Mouse (Mus musculus) hindbrain, embryonic 10.5 days (tissue): ENCODE data around the gene Garnl3. TPM values are rescaled to one million over a fixed set of nuclear protein-coding genes. Genes with fewer than 3 reads are reported as not detected.

Source experiments
- DNase-seq: peaks from one replicate; pipeline ENCODE4 v3.0.0-alpha.2; 2017; ENCODE audit warnings: low spot score
- H3K27ac ChIP-seq: fragments of 300-500 bp; sonication (generic); 2 replicates; pipeline ENCODE4 v1.5.1; 2016; ENCODE audit warnings: mild to moderate bottlenecking, moderate library complexity
- H3K27me3 ChIP-seq: fragments of 300-500 bp; sonication (generic); 2 replicates; pipeline ENCODE4 v1.6.1; 2016; ENCODE audit warnings: mild to moderate bottlenecking; ENCODE audit not compliant: poor library complexity, insufficient read depth, severe bottlenecking
- H3K36me3 ChIP-seq: fragments of 300-500 bp; sonication (generic); 2 replicates; pipeline ENCODE4 v1.6.1; 2016; ENCODE audit warnings: mild to moderate bottlenecking, moderate library complexity
- H3K4me1 ChIP-seq: fragments of 300-500 bp; sonication (generic); replicated peaks from 2 replicates; pipeline ENCODE4 v1.6.1; 2016; ENCODE audit warnings: mild to moderate bottlenecking
- H3K4me3 ChIP-seq: fragments of 300-500 bp; sonication (generic); 2 replicates; pipeline ENCODE4 v1.5.1; 2016; ENCODE audit warnings: mild to moderate bottlenecking, moderate library complexity
- H3K9me3 ChIP-seq: fragments of 300-500 bp; sonication (generic); 2 replicates; pipeline ENCODE4 v1.6.1; 2016; ENCODE audit warnings: mild to moderate bottlenecking, moderate library complexity
- WGBS: fragments of 180-500 bp; shearing (Covaris S2); methylation state at CpG from one replicate; pipeline ENCODE4 v1.1.7; 2016; 5-methylcytosine and 5-hydroxymethylcytosine counted together
- polyA plus RNA-seq: library from polyadenylated mRNA; unstranded; fragments of >200 nt; fragmentation: Nextera tagmentation; extraction: Ambion mirVana; gene quantifications from 2 replicates; pipeline ENCODE4 v1.2.1, GENCODE M21; 2016

The Garnl3 gene
- polyA plus RNA-seq, result 9.6 and 14.5 TPM in 2 replicates

GRCm38 (mm10) chr2:33131500-33132092 lies at the start of gene Garnl3:
Gene Garnl3 (minus strand): TSS chr2:33131654.
- Histone ChIP-seq H3K27me3 (peaks cover 47% of the 10 kb centered on the region), H3K9me3 (no peaks in the 10 kb centered on the region), H3K4me3 (peak within 1 kb of the TSS; percentile 87), H3K36me3 (no peaks in the 10 kb centered on the region), H3K4me1 (peaks cover 34% of the 10 kb centered on the region), H3K27ac (peak within 1 kb of the TSS; percentile 87)
- no peak for DNase-seq
- under 1% methylated on average over 22 of the region's 22 CpGs for WGBS

GRCm38 (mm10) chr2:33179930-33180630 lies 48.6 kb upstream of the Garnl3 start:
- no peaks in the 10 kb centered on the region for H3K27me3 ChIP-seq
- 62% methylated on average over 16 of the region's 16 CpGs for WGBS
- no peaks in the 10 kb centered on the region for H3K9me3 ChIP-seq
- no peak overlapping the region for H3K4me3 ChIP-seq
- no peak for DNase-seq
- H3K27ac ChIP-seq, result 0 out of 2 replicates have a peak overlapping the region, but pooled peaks have one; percentile 16
- H3K4me1 ChIP-seq, result peaks cover 40% of the 10 kb centered on the region
- no peaks in the 10 kb centered on the region for H3K36me3 ChIP-seq

- DNase-seq, result no peak
- H3K27ac ChIP-seq, result peak overlapping the region; percentile 73
- no peak overlapping the region for H3K4me3 ChIP-seq
- WGBS, result 61% methylated on average over 14 of the region's 14 CpGs
- no peaks in the 10 kb centered on the region for H3K36me3 ChIP-seq
- H3K27me3 ChIP-seq, result no peaks in the 10 kb centered on the region
- H3K4me1 ChIP-seq, result peaks cover 39% of the 10 kb centered on the region
- H3K9me3 ChIP-seq, result no peaks in the 10 kb centered on the region
Measured at GRCm38 (mm10) chr2:33179171-33179929, 47.9 kb upstream of the Garnl3 start.

DNA sequence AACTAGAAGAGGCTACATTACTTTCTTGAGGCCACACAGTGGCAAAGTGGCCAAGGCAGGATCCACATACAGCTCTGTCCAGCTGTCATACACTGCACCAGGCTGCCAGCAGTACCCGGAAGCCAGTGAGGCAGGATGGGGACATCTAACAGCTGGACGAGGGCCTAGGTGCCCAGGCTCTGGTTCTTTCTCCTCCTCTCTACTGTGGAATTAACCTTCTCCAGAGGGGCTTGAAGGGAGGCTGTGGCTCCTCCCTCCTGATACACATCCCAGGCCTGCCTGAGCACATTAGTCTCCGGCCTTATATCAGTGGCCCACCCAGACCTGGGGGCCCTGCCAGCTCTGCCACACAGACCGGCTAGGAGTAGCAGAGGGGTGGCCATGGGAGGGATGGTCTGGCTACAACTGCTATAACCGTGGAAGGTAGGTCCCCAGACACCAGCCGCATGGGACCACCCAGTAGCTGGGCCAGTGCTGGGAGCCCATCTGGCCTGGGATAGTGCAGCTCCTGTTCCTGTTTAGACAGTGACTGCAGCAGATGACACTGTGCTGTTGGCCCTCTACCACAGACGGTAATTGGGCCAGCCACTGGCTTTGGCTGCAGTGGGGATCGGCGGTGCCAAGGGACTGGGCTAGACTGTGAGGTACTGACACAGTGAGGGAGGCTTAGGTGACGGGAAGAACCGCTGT lies 46.9 kb upstream of the Garnl3 start:
- WGBS, result 63% methylated on average over 11 of the region's 11 CpGs
- DNase-seq, result peak; percentile 17
- peak overlapping the region; percentile 45; the same call in 1 of the 2 replicates for H3K27ac ChIP-seq

DNA sequence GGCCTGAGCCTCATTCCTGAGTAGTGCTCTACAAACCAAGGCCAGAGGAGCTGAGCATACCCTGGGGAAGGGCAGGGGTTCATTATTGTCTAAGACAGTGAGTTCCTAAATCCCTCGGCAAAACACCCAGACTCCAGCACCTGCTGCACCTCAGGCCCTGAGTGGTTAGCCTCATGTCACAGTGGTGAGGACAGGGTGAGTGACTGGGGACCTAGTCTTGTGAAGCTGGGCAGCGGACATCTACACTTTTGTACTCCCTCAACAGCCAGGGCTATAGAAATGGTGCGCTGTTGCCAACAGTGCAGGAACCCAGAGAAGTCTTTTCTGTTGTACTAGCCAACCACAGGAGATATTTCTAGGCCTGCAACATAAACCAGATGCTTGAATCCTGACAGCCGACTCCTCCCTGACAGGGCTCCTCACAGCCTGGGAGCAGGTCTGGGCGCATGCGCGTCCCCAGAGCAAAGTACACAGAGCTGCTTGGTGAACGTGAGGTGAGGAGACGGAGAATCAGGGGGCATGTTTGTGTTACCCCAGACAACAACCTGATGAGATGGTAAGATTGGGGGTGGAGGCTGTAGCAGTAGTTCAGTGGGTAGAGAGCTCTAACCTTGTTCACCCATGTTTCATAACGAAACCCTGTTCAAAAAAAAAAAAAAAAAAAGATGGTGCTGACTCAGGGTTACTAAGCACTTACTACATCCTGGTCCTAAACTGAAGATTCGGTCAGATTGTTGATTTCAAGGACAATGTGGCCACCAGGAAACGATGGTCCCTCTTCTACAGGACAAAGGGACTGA lies 46.2 kb upstream of the Garnl3 start:
- no peak for DNase-seq
- no peaks in the 10 kb centered on the region for H3K9me3 ChIP-seq
- H3K27ac ChIP-seq, result peak overlapping the region; percentile 45; the same call in 1 of the 2 replicates
- peaks cover 37% of the 10 kb centered on the region for H3K4me1 ChIP-seq
- no peak overlapping the region for H3K4me3 ChIP-seq
- WGBS, result 86% methylated on average over 12 of the region's 12 CpGs
- peaks cover 15% of the 10 kb centered on the region; the same call in 1 of the 2 replicates for H3K36me3 ChIP-seq
- H3K27me3 ChIP-seq, result no peaks in the 10 kb centered on the region

More for the DNA sequence above, 46.9 kb upstream of the Garnl3 start:
- peaks cover 7% of the 10 kb centered on the region; the same call in 1 of the 2 replicates for H3K36me3 ChIP-seq
- H3K9me3 ChIP-seq, result no peaks in the 10 kb centered on the region
- H3K27me3 ChIP-seq, result no peaks in the 10 kb centered on the region
- no peak overlapping the region for H3K4me3 ChIP-seq
- H3K4me1 ChIP-seq, result peaks cover 37% of the 10 kb centered on the region

DNA sequence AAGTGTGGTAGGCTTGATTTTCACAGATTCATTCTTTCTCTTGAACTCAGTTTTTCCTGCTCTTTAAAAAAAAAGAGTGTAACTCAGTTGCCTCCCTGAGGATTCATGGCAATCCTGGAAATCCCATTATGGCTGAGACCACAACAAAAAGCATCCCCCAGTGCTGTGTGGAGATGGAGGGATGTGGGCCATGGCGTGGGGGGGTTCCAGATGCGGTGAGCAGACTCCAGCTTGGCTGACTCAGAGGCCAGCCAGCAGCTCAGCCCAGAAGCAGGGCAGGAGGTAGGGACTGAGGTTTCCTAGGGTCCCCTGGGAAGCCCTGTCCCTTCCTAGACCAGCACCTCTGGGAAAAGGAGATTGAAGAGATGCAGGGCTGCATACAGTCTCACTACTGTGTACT lies 45.5 kb upstream of the Garnl3 start:
- DNase-seq, result no peak
- Histone ChIP-seq H3K27ac (peak overlapping the region; percentile 41; the same call in 1 of the 2 replicates), H3K4me1 (peaks cover 37% of the 10 kb centered on the region), H3K4me3 (no peak overlapping the region), H3K27me3 (no peaks in the 10 kb centered on the region), H3K9me3 (no peaks in the 10 kb centered on the region), H3K36me3 (peaks cover 19% of the 10 kb centered on the region; the same call in 1 of the 2 replicates)
- 78% methylated on average over 2 of the region's 2 CpGs for WGBS

GRCm38 (mm10) chr2:33176516-33176915 lies 45.1 kb upstream of the Garnl3 start:
- DNase-seq, result no peak
- no peaks in the 10 kb centered on the region for H3K27me3 ChIP-seq
- WGBS, result 67% methylated on average over 7 of the region's 7 CpGs
- H3K27ac ChIP-seq, result no peak overlapping the region
- H3K36me3 ChIP-seq, result peaks cover 23% of the 10 kb centered on the region; the same call in 1 of the 2 replicates
- no peak overlapping the region for H3K4me3 ChIP-seq
- peaks cover 41% of the 10 kb centered on the region for H3K4me1 ChIP-seq
- H3K9me3 ChIP-seq, result no peaks in the 10 kb centered on the region

DNA sequence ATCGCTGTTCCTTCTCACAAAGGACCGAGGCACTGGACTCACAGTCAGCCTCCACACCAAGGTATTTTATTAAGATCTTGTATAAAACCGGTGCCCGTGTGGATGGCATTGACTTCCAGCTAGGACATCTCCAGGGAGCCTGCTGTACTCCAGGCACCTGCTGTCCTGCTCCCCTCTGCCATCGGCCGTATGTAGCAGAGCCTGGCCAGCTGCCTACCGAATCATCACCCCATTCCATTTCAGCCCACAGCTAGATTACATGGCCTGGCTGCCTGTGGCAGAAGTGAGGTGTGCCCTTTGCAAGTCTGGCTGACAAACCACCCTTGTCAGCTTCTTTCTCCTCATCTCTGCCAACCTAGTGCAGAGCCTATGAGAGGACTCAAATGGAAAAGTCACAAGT lies 42.2 kb upstream of the Garnl3 start:
- Histone ChIP-seq H3K4me1 (peaks cover 42% of the 10 kb centered on the region), H3K9me3 (no peaks in the 10 kb centered on the region), H3K36me3 (peaks cover 23% of the 10 kb centered on the region; the same call in 1 of the 2 replicates), H3K27ac (0 out of 2 replicates have a peak overlapping the region, but pooled peaks have one; percentile 10), H3K27me3 (no peaks in the 10 kb centered on the region), H3K4me3 (no peak overlapping the region)
- no peak for DNase-seq
- 92% methylated on average over 7 of the region's 7 CpGs for WGBS

DNA sequence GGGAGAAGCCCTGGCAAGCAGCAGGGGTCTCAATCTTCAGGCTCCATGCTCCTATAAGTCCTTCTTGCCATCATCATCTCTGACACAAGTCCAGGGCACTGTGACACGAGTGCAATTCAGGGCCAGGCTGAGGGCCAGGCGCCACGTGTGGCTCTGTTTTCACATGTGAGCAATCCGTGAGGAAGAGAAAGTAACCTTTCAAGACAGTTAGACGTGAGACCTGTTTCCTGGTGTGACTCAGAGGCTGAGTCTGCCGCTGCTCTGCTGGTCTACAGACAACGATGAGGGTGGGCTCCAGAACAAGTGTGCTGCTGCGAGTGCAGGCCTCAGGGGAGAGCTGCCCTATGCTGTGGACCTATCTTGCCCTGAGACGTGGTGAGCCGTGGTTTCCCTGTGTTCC lies 41.7 kb upstream of the Garnl3 start:
- no peak for DNase-seq
- H3K27ac ChIP-seq, result 0 out of 2 replicates have a peak overlapping the region, but pooled peaks have one; percentile 10
- no peaks in the 10 kb centered on the region for H3K27me3 ChIP-seq
- H3K36me3 ChIP-seq, result peaks cover 25% of the 10 kb centered on the region; the same call in 1 of the 2 replicates
- no peaks in the 10 kb centered on the region for H3K9me3 ChIP-seq
- H3K4me3 ChIP-seq, result no peak overlapping the region
- 83% methylated on average over 10 of the region's 10 CpGs for WGBS
- peaks cover 36% of the 10 kb centered on the region for H3K4me1 ChIP-seq

- no peak overlapping the region for H3K4me3 ChIP-seq
- WGBS, result 69% methylated on average over 10 of the region's 10 CpGs
Measured at GRCm38 (mm10) chr2:33170777-33171565, 39.5 kb upstream of the Garnl3 start.

DNA sequence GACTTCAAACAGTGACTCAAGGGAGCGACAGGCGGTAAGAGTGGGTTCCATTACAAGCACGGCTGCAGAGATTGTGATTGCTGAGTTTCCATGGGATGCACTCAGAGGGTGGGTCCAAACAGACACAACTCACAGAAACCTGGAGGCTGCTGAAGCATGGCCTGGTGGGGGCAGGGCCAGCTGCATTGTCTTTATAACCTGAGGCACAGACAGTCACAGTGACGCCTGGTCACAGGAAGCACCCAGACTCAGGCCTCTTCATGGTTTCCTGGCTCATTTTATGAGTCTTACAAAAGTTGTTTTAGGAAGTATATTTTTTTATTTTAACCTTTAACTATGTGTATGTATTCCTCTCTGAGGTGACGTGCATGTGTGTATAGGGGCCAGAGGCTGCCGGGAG lies 38.0 kb upstream of the Garnl3 start:
- peak overlapping the region; percentile 19; the same call in 1 of the 2 replicates for H3K27ac ChIP-seq
- peaks cover 33% of the 10 kb centered on the region; the same call in 1 of the 2 replicates for H3K36me3 ChIP-seq
- no peak overlapping the region for H3K4me3 ChIP-seq
- H3K27me3 ChIP-seq, result no peaks in the 10 kb centered on the region
- no peak for DNase-seq
- H3K4me1 ChIP-seq, result peaks cover 43% of the 10 kb centered on the region
- 74% methylated on average over 6 of the region's 6 CpGs for WGBS
- H3K9me3 ChIP-seq, result no peaks in the 10 kb centered on the region

More at GRCm38 (mm10) chr2:33170777-33171565, 39.5 kb upstream of the Garnl3 start:
- no peaks in the 10 kb centered on the region for H3K27me3 ChIP-seq
- peak overlapping the region; percentile 42; the same call in 1 of the 2 replicates for H3K27ac ChIP-seq
- DNase-seq, result no peak
- peaks cover 28% of the 10 kb centered on the region for H3K4me1 ChIP-seq
- H3K9me3 ChIP-seq, result no peaks in the 10 kb centered on the region
- peaks cover 33% of the 10 kb centered on the region; the same call in 1 of the 2 replicates for H3K36me3 ChIP-seq
